Mouse (Mus musculus) lung, postnatal 0 days (tissue): ENCODE results near the gene Wdtc1. TPM values are rescaled to one million over a fixed set of nuclear protein-coding genes. Genes with fewer than 3 reads are reported as not detected.

Source experiments
- ATAC-seq: fragments of 200-750 bp; cut with Nextera tagmentation; 2 replicates; pipeline ENCODE4 v1.8.0; 2017; ENCODE audit warnings: moderate library complexity
- DNase-seq: peaks from one replicate; pipeline ENCODE4 v3.0.0-alpha.2; 2016; ENCODE audit warnings: low spot score
- H3K27ac ChIP-seq: fragments of 300-500 bp; sonication (generic); 2 replicates; pipeline ENCODE4 v1.5.1; 2014; ENCODE audit warnings: antibody characterized with exemption, mild to moderate bottlenecking, low read length, mixed read lengths
- H3K27me3 ChIP-seq: fragments of 300-500 bp; sonication (generic); replicated peaks from 2 replicates; pipeline ENCODE4 v1.6.1; 2014; ENCODE audit warnings: low read length, mixed read lengths; ENCODE audit not compliant: insufficient read depth
- H3K36me3 ChIP-seq: fragments of 300-500 bp; sonication (generic); 2 replicates; pipeline ENCODE4 v1.6.1; 2014; ENCODE audit warnings: low read length, mixed read lengths; ENCODE audit not compliant: insufficient read depth
- H3K4me1 ChIP-seq: fragments of 300-500 bp; sonication (generic); 2 replicates; pipeline ENCODE4 v1.6.1; 2014; ENCODE audit warnings: antibody characterized with exemption, low read depth, low read length, mixed read lengths; ENCODE audit not compliant: insufficient read depth
- H3K4me2 ChIP-seq: fragments of 300-500 bp; sonication (generic); replicated peaks from 2 replicates; pipeline ENCODE4 v1.6.1; 2014; ENCODE audit warnings: low read depth, mild to moderate bottlenecking, low read length, moderate library complexity, mixed read lengths
- H3K4me3 ChIP-seq: fragments of 300-500 bp; sonication (generic); 2 replicates; pipeline ENCODE4 v1.5.1; 2014; ENCODE audit warnings: low read depth, low read length
- H3K9ac ChIP-seq: fragments of 300-500 bp; sonication (generic); replicated peaks from 2 replicates; pipeline ENCODE4 v1.6.1; 2014; ENCODE audit warnings: low read depth, mild to moderate bottlenecking
- H3K9me3 ChIP-seq: fragments of 300-500 bp; sonication (generic); 2 replicates; pipeline ENCODE4 v1.6.1; 2016; ENCODE audit warnings: low read length, mixed read lengths
- CTCF ChIP-seq: IDR thresholded peaks from 2 replicates; pipeline ENCODE4 v1.5.1; 2016; ENCODE audit warnings: antibody characterized with exemption, mild to moderate bottlenecking
- EP300 ChIP-seq: IDR thresholded peaks from 2 replicates; pipeline ENCODE4 v1.6.1; 2016; ENCODE audit warnings: antibody characterized with exemption, mild to moderate bottlenecking, control low read depth
- WGBS: fragments of 180-500 bp; shearing (Covaris S2); extraction: QIAGEN DNeasy Blood & Tissue Kit; methylation state at CpG from one replicate; pipeline ENCODE4 v1.1.7; 2014; 5-methylcytosine and 5-hydroxymethylcytosine counted together
- polyA plus RNA-seq: library from polyadenylated mRNA; unstranded; fragments of >200 nt; fragmentation: Nextera tagmentation; extraction: Ambion mirVana; gene quantifications from 2 replicates; pipeline ENCODE4 v1.2.1, GENCODE M21; 2015

Gene Wdtc1
- polyA plus RNA-seq, 1 experiment from 2014 or later, result 9.9 TPM

- peak overlapping the region; percentile 89 for H3K4me2 ChIP-seq
- H3K9me3 ChIP-seq, result no peaks in the 10 kb centered on the region
- WGBS, result 4% methylated on average over 21 of the region's 39 CpGs
- H3K27ac ChIP-seq, result peak overlapping the region; percentile 84
- DNase-seq, result peak; percentile 49
- H3K4me1 ChIP-seq, result no peaks in the 10 kb centered on the region; the same call in 1 of the 2 replicates
- peak overlapping the region; percentile 58 for H3K9ac ChIP-seq
- no peaks in the 10 kb centered on the region for H3K36me3 ChIP-seq
- TF ChIP-seq CTCF (no peak), EP300 (no peak)
- ATAC-seq, result peak; percentile 10
- no peaks in the 10 kb centered on the region for H3K27me3 ChIP-seq
- peak overlapping the region; percentile 89 for H3K4me3 ChIP-seq
Observed at GRCm38 (mm10) chr4:133338521-133339095, 14.7 kb downstream of the Wdtc1 start.

GRCm38 (mm10) chr4:133337833-133338520 lies 15.3 kb downstream of the Wdtc1 start:
- Histone ChIP-seq H3K9ac (peak overlapping the region; percentile 58), H3K4me1 (no peaks in the 10 kb centered on the region; the same call in 1 of the 2 replicates), H3K4me2 (peak overlapping the region; percentile 89), H3K27me3 (no peaks in the 10 kb centered on the region), H3K4me3 (peak overlapping the region; percentile 89), H3K9me3 (no peaks in the 10 kb centered on the region), H3K27ac (0 out of 2 replicates have a peak overlapping the region, but pooled peaks have one; percentile 84), H3K36me3 (no peaks in the 10 kb centered on the region)
- no peak for TF ChIP-seq CTCF
- no peak for TF ChIP-seq EP300
- WGBS, result 6% methylated on average over 14 of the region's 14 CpGs
- DNase-seq (peak; percentile 17), ATAC-seq (no peak)

- WGBS, result 64% methylated on average over 6 of the region's 6 CpGs
- no peaks in the 10 kb centered on the region for H3K27me3 ChIP-seq
- TF ChIP-seq EP300 (no peak), CTCF (no peak)
Observed at GRCm38 (mm10) chr4:133333306-133333705, 20.0 kb downstream of the Wdtc1 start.

GRCm38 (mm10) chr4:133330296-133330695 lies 23.0 kb downstream of the Wdtc1 start:
- Histone ChIP-seq H3K27me3 (no peaks in the 10 kb centered on the region), H3K4me1 (no peaks in the 10 kb centered on the region), H3K27ac (no peak overlapping the region), H3K36me3 (no peaks in the 10 kb centered on the region), H3K4me3 (no peak overlapping the region), H3K9me3 (no peaks in the 10 kb centered on the region), H3K4me2 (no peak overlapping the region), H3K9ac (no peak overlapping the region)
- DNase-seq (no peak), ATAC-seq (no peak)
- WGBS, result 63% methylated on average over 4 of the region's 4 CpGs
- TF ChIP-seq EP300, result no peak
- TF ChIP-seq CTCF, result no peak

More at GRCm38 (mm10) chr4:133333306-133333705, 20.0 kb downstream of the Wdtc1 start:
- no peaks in the 10 kb centered on the region for H3K36me3 ChIP-seq
- no peaks in the 10 kb centered on the region for H3K9me3 ChIP-seq
- no peaks in the 10 kb centered on the region; the same call in 1 of the 2 replicates for H3K4me1 ChIP-seq
- ATAC-seq (no peak), DNase-seq (no peak)
- H3K27ac ChIP-seq, result no peak overlapping the region
- H3K9ac ChIP-seq, result no peak overlapping the region
- H3K4me2 ChIP-seq, result no peak overlapping the region
- no peak overlapping the region for H3K4me3 ChIP-seq

GRCm38 (mm10) chr4:133328129-133328528 lies 25.2 kb downstream of the Wdtc1 start:
- no peaks in the 10 kb centered on the region for H3K9me3 ChIP-seq
- no peak for TF ChIP-seq CTCF
- no peak for TF ChIP-seq EP300
- no peak for DNase-seq
- H3K4me3 ChIP-seq, result no peak overlapping the region
- H3K27me3 ChIP-seq, result no peaks in the 10 kb centered on the region
- no peaks in the 10 kb centered on the region for H3K4me1 ChIP-seq
- H3K4me2 ChIP-seq, result no peak overlapping the region
- H3K27ac ChIP-seq, result no peak overlapping the region
- ATAC-seq, result no peak
- 44% methylated on average over 7 of the region's 7 CpGs for WGBS
- H3K9ac ChIP-seq, result no peak overlapping the region
- H3K36me3 ChIP-seq, result no peaks in the 10 kb centered on the region

GRCm38 (mm10) chr4:133319667-133320066 lies 33.6 kb downstream of the Wdtc1 start:
- H3K4me2 ChIP-seq, result no peak overlapping the region
- TF ChIP-seq CTCF (no peak), EP300 (no peak)
- no peak overlapping the region for H3K4me3 ChIP-seq
- H3K27me3 ChIP-seq, result no peaks in the 10 kb centered on the region
- no peaks in the 10 kb centered on the region for H3K4me1 ChIP-seq
- ATAC-seq (no peak), DNase-seq (no peak)
- H3K9me3 ChIP-seq, result no peaks in the 10 kb centered on the region
- no peak overlapping the region for H3K9ac ChIP-seq
- H3K27ac ChIP-seq, result no peak overlapping the region
- WGBS, result 90% methylated on average over 3 of the region's 3 CpGs
- no peaks in the 10 kb centered on the region for H3K36me3 ChIP-seq
